Mouse (Mus musculus): ENCODE measurements at regions not wholly inside any gene's neighbourhood (a gene's known extent, or its start where the extent isn't known, plus 50 kb on each side); places are given as distances from the start of the nearest gene placed in this dataset.
A peak's percentile ranks its signal among the peaks of the same experiment; 100 is the strongest.

- H3K4me3 ChIP-seq (ENCODE audit: insufficient read depth, low read length): no peak overlapping the region
- H3K27ac ChIP-seq (ENCODE audit: insufficient read depth, low read length): no peak overlapping the region
- H3K4me1 ChIP-seq (ENCODE audit: control insufficient read depth, insufficient read depth, low read length): no peaks in the 10 kb centered on the region
- TF ChIP-seq CTCF (IDR thresholded peaks at IDR 0.05; ENCODE audit: borderline replicate concordance, insufficient read depth, low read length) (no peak), POLR2A (IDR thresholded peaks at IDR 0.05; ENCODE audit: low read depth, low read length) (no peak)
These were observed 81.9 kb downstream of the Tm2d3 start for GRCm38 (mm10) chr7:65772845-65773244.

- Histone ChIP-seq H3K27ac (ENCODE audit: insufficient read depth, low read length) (no peak overlapping the region), H3K4me1 (ENCODE audit: control insufficient read depth, insufficient read depth, low read length) (no peaks in the 10 kb centered on the region), H3K4me3 (ENCODE audit: insufficient read depth, low read length) (no peak overlapping the region)
- no peak for TF ChIP-seq POLR2A (IDR thresholded peaks at IDR 0.05; ENCODE audit: low read depth, low read length)
- no peak for TF ChIP-seq CTCF (IDR thresholded peaks at IDR 0.05; ENCODE audit: borderline replicate concordance, insufficient read depth, low read length)
These were observed 83.0 kb downstream of the Tm2d3 start for GRCm38 (mm10) chr7:65773948-65774347.

GRCm38 (mm10) chr7:65774388-65775015 lies 83.5 kb downstream of the Tm2d3 start:
- no peaks in the 10 kb centered on the region for H3K4me1 ChIP-seq (ENCODE audit: control insufficient read depth, insufficient read depth, low read length)
- H3K27ac ChIP-seq (ENCODE audit: insufficient read depth, low read length): no peak overlapping the region
- no peak for TF ChIP-seq POLR2A (IDR thresholded peaks at IDR 0.05; ENCODE audit: low read depth, low read length)
- no peak for TF ChIP-seq CTCF (IDR thresholded peaks at IDR 0.05; ENCODE audit: borderline replicate concordance, insufficient read depth, low read length)
- no peak overlapping the region for H3K4me3 ChIP-seq (ENCODE audit: insufficient read depth, low read length)

GRCm38 (mm10) chr7:65775016-65775415 lies 84.0 kb downstream of the Tm2d3 start:
- no peak overlapping the region for H3K27ac ChIP-seq (ENCODE audit: insufficient read depth, low read length)
- H3K4me3 ChIP-seq (ENCODE audit: insufficient read depth, low read length): no peak overlapping the region
- no peak for TF ChIP-seq CTCF (IDR thresholded peaks at IDR 0.05; ENCODE audit: borderline replicate concordance, insufficient read depth, low read length)
- no peak for TF ChIP-seq POLR2A (IDR thresholded peaks at IDR 0.05; ENCODE audit: low read depth, low read length)
- H3K4me1 ChIP-seq (ENCODE audit: control insufficient read depth, insufficient read depth, low read length): no peaks in the 10 kb centered on the region

GRCm38 (mm10) chr7:65779716-65780372 lies 81.7 kb upstream of the Pcsk6 start:
- Histone ChIP-seq H3K27ac (ENCODE audit: insufficient read depth, low read length) (no peak overlapping the region), H3K4me1 (ENCODE audit: control insufficient read depth, insufficient read depth, low read length) (no peaks in the 10 kb centered on the region; the same call in 1 of the 2 replicates), H3K4me3 (ENCODE audit: insufficient read depth, low read length) (no peak overlapping the region)
- TF ChIP-seq POLR2A (IDR thresholded peaks at IDR 0.05; ENCODE audit: low read depth, low read length): no peak

- Histone ChIP-seq H3K4me3 (ENCODE audit: insufficient read depth, low read length) (no peak overlapping the region), H3K27ac (ENCODE audit: insufficient read depth, low read length) (no peak overlapping the region), H3K4me1 (ENCODE audit: control insufficient read depth, insufficient read depth, low read length) (no peaks in the 10 kb centered on the region; the same call in 1 of the 2 replicates)
- TF ChIP-seq CTCF (IDR thresholded peaks at IDR 0.05; ENCODE audit: borderline replicate concordance, insufficient read depth, low read length) (no peak), POLR2A (IDR thresholded peaks at IDR 0.05; ENCODE audit: low read depth, low read length) (no peak)
These were observed 80.8 kb upstream of the Pcsk6 start for GRCm38 (mm10) chr7:65780578-65781370.

- Histone ChIP-seq H3K27ac (ENCODE audit: insufficient read depth, low read length) (peak overlapping the region; percentile 18; the same call in 1 of the 2 replicates), H3K4me3 (ENCODE audit: insufficient read depth, low read length) (no peak overlapping the region), H3K4me1 (ENCODE audit: control insufficient read depth, insufficient read depth, low read length) (no peaks in the 10 kb centered on the region; the same call in 1 of the 2 replicates)
- TF ChIP-seq POLR2A (IDR thresholded peaks at IDR 0.05; ENCODE audit: low read depth, low read length): no peak
- no peak for TF ChIP-seq CTCF (IDR thresholded peaks at IDR 0.05; ENCODE audit: borderline replicate concordance, insufficient read depth, low read length)
These were observed 79.5 kb upstream of the Pcsk6 start for GRCm38 (mm10) chr7:65782024-65782423.

- Histone ChIP-seq H3K4me3 (ENCODE audit: insufficient read depth, low read length) (no peak overlapping the region), H3K27ac (ENCODE audit: insufficient read depth, low read length) (no peak overlapping the region), H3K4me1 (ENCODE audit: control insufficient read depth, insufficient read depth, low read length) (no peaks in the 10 kb centered on the region; the same call in 1 of the 2 replicates)
- TF ChIP-seq POLR2A (IDR thresholded peaks at IDR 0.05; ENCODE audit: low read depth, low read length) (no peak), CTCF (IDR thresholded peaks at IDR 0.05; ENCODE audit: borderline replicate concordance, insufficient read depth, low read length) (no peak)
These were observed 77.8 kb upstream of the Pcsk6 start for GRCm38 (mm10) chr7:65783773-65784172.

GRCm38 (mm10) chr7:65786916-65787315 lies 74.6 kb upstream of the Pcsk6 start:
- TF ChIP-seq CTCF (IDR thresholded peaks at IDR 0.05; ENCODE audit: borderline replicate concordance, insufficient read depth, low read length) (no peak), POLR2A (IDR thresholded peaks at IDR 0.05; ENCODE audit: low read depth, low read length) (no peak)
- peaks cover 10% of the 10 kb centered on the region; the same call in 1 of the 2 replicates for H3K4me1 ChIP-seq (ENCODE audit: control insufficient read depth, insufficient read depth, low read length)
- no peak overlapping the region for H3K4me3 ChIP-seq (ENCODE audit: insufficient read depth, low read length)
- H3K27ac ChIP-seq (ENCODE audit: insufficient read depth, low read length): no peak overlapping the region

- no peak overlapping the region for H3K4me3 ChIP-seq (ENCODE audit: insufficient read depth, low read length)
- no peak for TF ChIP-seq POLR2A (IDR thresholded peaks at IDR 0.05; ENCODE audit: low read depth, low read length)
- TF ChIP-seq CTCF (IDR thresholded peaks at IDR 0.05; ENCODE audit: borderline replicate concordance, insufficient read depth, low read length): no peak
- H3K27ac ChIP-seq (ENCODE audit: insufficient read depth, low read length): no peak overlapping the region
- peaks cover 10% of the 10 kb centered on the region; the same call in 1 of the 2 replicates for H3K4me1 ChIP-seq (ENCODE audit: control insufficient read depth, insufficient read depth, low read length)
These were observed 73.7 kb upstream of the Pcsk6 start for GRCm38 (mm10) chr7:65787849-65788248.

All from embryonic fibroblast, embryonic 13.5 days (primary cell).